Mouse (Mus musculus) midbrain, embryonic 12.5 days (tissue): ENCODE results near the gene Immp1l. TPM values are rescaled to one million over a fixed set of nuclear protein-coding genes. Genes with fewer than 3 reads are reported as not detected.

Source experiments
- ATAC-seq: fragments of 200-750 bp; cut with Nextera tagmentation; 2 replicates; pipeline ENCODE4 v1.8.0; 2017; ENCODE audit warnings: low read depth, moderate TSS enrichment, moderate library complexity; ENCODE audit not compliant: low FRiP score
- H3K27ac ChIP-seq: fragments of 300-500 bp; sonication (generic); replicated peaks from 2 replicates; pipeline ENCODE4 v1.5.1; 2016; ENCODE audit warnings: mild to moderate bottlenecking
- H3K27me3 ChIP-seq: fragments of 300-500 bp; sonication (generic); 2 replicates; pipeline ENCODE4 v1.6.1; 2016; ENCODE audit warnings: mild to moderate bottlenecking
- H3K36me3 ChIP-seq: fragments of 300-500 bp; sonication (generic); 2 replicates; pipeline ENCODE4 v1.6.1; 2016
- H3K4me1 ChIP-seq: fragments of 300-500 bp; sonication (generic); 2 replicates; pipeline ENCODE4 v1.6.1; 2016
- H3K4me2 ChIP-seq: fragments of 300-500 bp; sonication (generic); replicated peaks from 2 replicates; pipeline ENCODE4 v1.6.1; 2016; ENCODE audit warnings: mild to moderate bottlenecking, moderate library complexity
- H3K4me3 ChIP-seq: fragments of 300-500 bp; sonication (generic); 2 replicates; pipeline ENCODE4 v1.5.1; 2016; ENCODE audit warnings: mild to moderate bottlenecking
- H3K9ac ChIP-seq: fragments of 300-500 bp; sonication (generic); replicated peaks from 2 replicates; pipeline ENCODE4 v1.6.1; 2016; ENCODE audit warnings: mild to moderate bottlenecking, moderate library complexity
- H3K9me3 ChIP-seq: fragments of 300-500 bp; sonication (generic); 2 replicates; pipeline ENCODE4 v1.6.1; 2016; ENCODE audit warnings: mild to moderate bottlenecking
- WGBS: fragments of 180-500 bp; shearing (Covaris S2); methylation state at CpG from one replicate; pipeline ENCODE4 v1.1.7; 2016; 5-methylcytosine and 5-hydroxymethylcytosine counted together
- polyA plus RNA-seq: library from polyadenylated mRNA; unstranded; fragments of >200 nt; fragmentation: Nextera tagmentation; extraction: Ambion mirVana; gene quantifications from 2 replicates; pipeline ENCODE4 v1.2.1, GENCODE M21; 2016

Gene Immp1l
- polyA plus RNA-seq, 1 experiment from 2014 or later = 103 TPM

DNA sequence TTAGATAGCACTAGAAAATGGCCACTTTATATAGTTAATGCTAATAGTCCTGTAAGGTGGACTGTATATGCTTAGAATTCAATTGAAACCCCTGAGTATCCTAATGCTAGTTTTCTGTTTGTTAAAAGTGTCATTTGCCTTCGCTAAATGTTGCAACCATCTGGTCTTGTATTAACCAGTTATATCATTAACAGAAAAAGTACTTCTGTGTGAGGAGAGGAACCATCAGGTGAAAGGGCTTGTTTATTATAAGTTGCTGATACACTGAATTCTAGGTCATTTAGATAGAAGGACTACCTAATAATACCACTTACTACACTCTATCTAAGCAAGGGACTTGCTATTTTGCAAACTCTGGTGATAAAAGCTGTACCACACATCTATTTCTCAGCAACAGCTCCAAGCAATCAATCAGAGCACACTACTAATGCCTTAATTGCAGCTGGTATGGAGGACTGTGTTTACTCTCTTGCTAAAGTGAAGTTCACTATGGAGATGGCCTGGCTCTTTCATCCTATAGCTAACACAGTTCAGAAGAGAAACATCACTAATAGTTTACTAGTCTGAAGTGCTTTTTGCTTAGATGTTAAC lies 47.0 kb downstream of the Immp1l start:
- no peak overlapping the region for H3K4me2 ChIP-seq
- no peaks in the 10 kb centered on the region for H3K36me3 ChIP-seq
- WGBS = 98% methylated on average over 1 of the region's 1 CpGs
- no peak overlapping the region for H3K27ac ChIP-seq
- H3K9me3 ChIP-seq = no peaks in the 10 kb centered on the region
- no peaks in the 10 kb centered on the region for H3K27me3 ChIP-seq
- H3K4me1 ChIP-seq = no peaks in the 10 kb centered on the region
- no peak for ATAC-seq
- no peak overlapping the region for H3K4me3 ChIP-seq
- H3K9ac ChIP-seq = no peak overlapping the region

GRCm38 (mm10) chr2:105953862-105954261 lies 49.4 kb downstream of the Immp1l start:
- no peak overlapping the region for H3K4me3 ChIP-seq
- no peak overlapping the region for H3K27ac ChIP-seq
- no peak for ATAC-seq
- no peak overlapping the region for H3K9ac ChIP-seq
- H3K9me3 ChIP-seq = no peaks in the 10 kb centered on the region
- H3K36me3 ChIP-seq = no peaks in the 10 kb centered on the region
- no peak overlapping the region for H3K4me2 ChIP-seq
- no peaks in the 10 kb centered on the region for H3K4me1 ChIP-seq
- no peaks in the 10 kb centered on the region for H3K27me3 ChIP-seq
- WGBS = 89% methylated on average over 4 of the region's 4 CpGs

- H3K36me3 ChIP-seq = 0 out of 2 replicates have a peak, but pooled peaks cover 5% of the 10 kb centered on the region
- H3K27ac ChIP-seq = no peak overlapping the region
- no peak for ATAC-seq
- H3K4me1 ChIP-seq = no peaks in the 10 kb centered on the region
- no peak overlapping the region for H3K4me2 ChIP-seq
- no peak overlapping the region for H3K4me3 ChIP-seq
- H3K27me3 ChIP-seq = no peaks in the 10 kb centered on the region
- no peaks in the 10 kb centered on the region for H3K9me3 ChIP-seq
- 88% methylated on average over 1 of the region's 1 CpGs for WGBS
- H3K9ac ChIP-seq = no peak overlapping the region
Measured at GRCm38 (mm10) chr2:105963447-105963846, 59.0 kb downstream of the Immp1l start.

DNA sequence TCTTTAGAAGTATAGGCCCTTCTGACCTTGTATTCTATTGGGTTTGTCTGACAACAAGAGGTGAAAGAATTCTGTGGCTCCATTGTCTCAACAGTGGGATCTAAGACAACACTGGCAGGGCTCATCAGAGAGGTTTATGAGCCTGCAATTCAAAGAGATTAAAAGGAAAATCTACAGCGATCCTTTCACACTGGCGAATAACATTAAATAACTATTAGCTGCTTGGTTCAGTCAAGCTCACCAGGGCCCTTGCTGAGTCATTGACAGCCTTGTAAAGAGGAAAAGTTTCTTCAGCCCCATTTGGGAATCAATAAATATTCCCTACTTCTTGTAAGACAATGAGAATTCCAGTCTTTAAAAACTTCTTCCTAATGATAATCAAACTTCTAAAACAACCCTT lies 69.5 kb downstream of the Immp1l start:
- Histone ChIP-seq H3K27ac (no peak overlapping the region), H3K27me3 (no peaks in the 10 kb centered on the region), H3K4me3 (no peak overlapping the region), H3K36me3 (0 out of 2 replicates have a peak, but pooled peaks cover 4% of the 10 kb centered on the region), H3K9me3 (no peaks in the 10 kb centered on the region), H3K4me2 (no peak overlapping the region), H3K4me1 (peaks cover 16% of the 10 kb centered on the region), H3K9ac (no peak overlapping the region)
- 0 out of 2 replicates have a peak, but pooled peaks have one; percentile 62 for ATAC-seq
- WGBS = 0% methylated on average over 2 of the region's 2 CpGs

DNA sequence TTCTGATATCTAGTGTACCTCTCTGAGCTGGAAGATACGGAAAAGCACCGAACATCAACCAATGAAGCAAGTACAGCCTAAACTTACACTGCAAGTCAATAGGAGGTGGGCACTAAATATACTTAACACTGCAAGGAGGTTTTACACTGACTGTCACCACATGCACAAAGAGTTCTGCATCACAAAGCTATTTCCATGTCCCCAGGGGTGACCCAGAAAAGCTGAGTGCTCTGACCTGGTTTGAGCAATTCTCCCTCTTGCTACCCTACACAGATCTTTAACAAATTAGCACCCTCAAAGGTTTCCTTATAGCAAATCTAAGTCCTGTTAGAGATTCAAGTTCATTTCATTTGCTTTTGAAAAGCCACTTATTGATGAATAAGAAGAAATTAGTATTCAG lies 73.6 kb downstream of the Immp1l start:
- Histone ChIP-seq H3K27ac (no peak overlapping the region), H3K36me3 (0 out of 2 replicates have a peak, but pooled peaks cover 4% of the 10 kb centered on the region), H3K4me1 (peaks cover 14% of the 10 kb centered on the region), H3K27me3 (no peaks in the 10 kb centered on the region), H3K9me3 (no peaks in the 10 kb centered on the region), H3K4me2 (no peak overlapping the region), H3K4me3 (no peak overlapping the region), H3K9ac (no peak overlapping the region)
- WGBS = 94% methylated on average over 2 of the region's 2 CpGs
- ATAC-seq = no peak

DNA sequence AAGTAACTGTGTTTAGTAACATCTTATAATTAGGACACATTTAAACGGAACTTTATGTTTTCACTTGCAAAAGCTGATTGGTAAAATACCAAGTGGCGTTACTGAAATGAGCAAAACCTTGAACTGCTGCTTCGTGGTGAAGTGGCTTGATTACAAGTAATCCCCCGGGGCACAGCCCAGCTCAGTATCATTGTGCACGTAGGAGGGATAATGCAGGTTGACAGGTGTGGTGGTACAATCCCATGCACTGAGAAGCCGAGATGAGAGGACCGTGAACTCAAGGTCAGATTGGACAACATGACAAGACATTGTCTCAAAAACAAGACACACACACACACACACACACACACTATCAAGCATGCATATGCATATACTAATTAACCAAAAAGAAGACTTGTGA lies 80.8 kb downstream of the Immp1l start:
- no peaks in the 10 kb centered on the region for H3K27me3 ChIP-seq
- H3K36me3 ChIP-seq = 0 out of 2 replicates have a peak, but pooled peaks cover 2% of the 10 kb centered on the region
- H3K4me1 ChIP-seq = peaks cover 8% of the 10 kb centered on the region
- ATAC-seq = no peak
- no peaks in the 10 kb centered on the region for H3K9me3 ChIP-seq
- no peak overlapping the region for H3K4me2 ChIP-seq
- WGBS = 74% methylated on average over 7 of the region's 7 CpGs
- no peak overlapping the region for H3K4me3 ChIP-seq
- H3K27ac ChIP-seq = no peak overlapping the region
- no peak overlapping the region for H3K9ac ChIP-seq

GRCm38 (mm10) chr2:105987131-105987530 lies 82.7 kb downstream of the Immp1l start:
- no peak overlapping the region for H3K9ac ChIP-seq
- H3K9me3 ChIP-seq = no peaks in the 10 kb centered on the region
- 28% methylated on average over 1 of the region's 1 CpGs for WGBS
- H3K4me1 ChIP-seq = peaks cover 8% of the 10 kb centered on the region
- ATAC-seq = no peak
- H3K27ac ChIP-seq = no peak overlapping the region
- no peak overlapping the region for H3K4me3 ChIP-seq
- no peaks in the 10 kb centered on the region for H3K36me3 ChIP-seq
- H3K27me3 ChIP-seq = no peaks in the 10 kb centered on the region
- no peak overlapping the region for H3K4me2 ChIP-seq

GRCm38 (mm10) chr2:105987999-105988398 lies 83.6 kb downstream of the Immp1l start:
- Histone ChIP-seq H3K36me3 (no peaks in the 10 kb centered on the region), H3K4me1 (peaks cover 8% of the 10 kb centered on the region), H3K4me3 (no peak overlapping the region), H3K9me3 (no peaks in the 10 kb centered on the region), H3K27me3 (no peaks in the 10 kb centered on the region), H3K27ac (no peak overlapping the region), H3K4me2 (no peak overlapping the region), H3K9ac (no peak overlapping the region)
- WGBS = 30% methylated on average over 2 of the region's 2 CpGs
- no peak for ATAC-seq

DNA sequence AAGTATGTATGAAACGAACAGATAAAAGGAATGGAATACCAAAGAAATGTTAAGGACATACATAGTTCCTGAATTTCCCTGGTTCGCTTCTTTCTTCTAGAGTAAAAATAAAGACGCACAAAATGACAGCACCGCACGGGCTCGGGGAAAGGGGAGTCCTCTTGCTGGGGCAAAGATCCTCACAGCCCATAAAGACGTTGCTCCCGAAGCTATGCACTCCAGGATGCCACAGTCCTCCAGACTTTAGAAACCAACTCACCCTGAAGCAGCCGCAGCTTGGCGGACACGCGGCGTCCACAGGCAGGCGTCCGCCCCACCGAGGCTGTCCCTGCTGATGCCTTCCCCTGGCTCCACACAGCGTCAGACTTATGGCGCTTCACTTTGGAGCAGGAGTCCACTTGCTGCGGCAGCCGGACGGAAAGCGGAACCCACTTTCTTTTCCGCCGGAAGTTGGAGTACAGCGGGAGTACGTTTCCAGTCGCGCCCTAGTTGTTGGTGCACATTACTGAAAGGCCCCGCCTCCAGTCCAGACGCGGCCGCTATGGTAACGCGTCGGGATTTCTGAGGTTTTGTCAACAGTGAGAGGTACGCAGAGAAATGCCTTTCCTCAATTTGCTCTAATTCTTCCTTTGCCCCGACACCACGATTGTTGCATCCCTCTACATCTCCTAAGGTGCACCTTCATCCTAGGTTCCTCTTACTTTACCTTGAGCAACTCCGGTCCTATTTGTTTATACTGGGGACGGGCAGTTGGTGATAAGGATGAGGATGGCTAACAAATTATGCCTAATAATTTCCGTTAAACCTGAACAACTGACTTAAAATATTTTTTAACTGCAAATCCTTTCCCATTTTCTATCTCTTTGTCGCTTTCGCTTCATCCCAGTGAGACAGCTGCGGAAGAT lies 98.6 kb downstream of the Immp1l start, which contains the start of gene Dnajc24:
Gene Dnajc24, minus strand, starts transcription at position 715 of the 905 bp plus-strand sequence.
- Histone ChIP-seq H3K36me3 (no peaks in the 10 kb centered on the region), H3K9me3 (no peaks in the 10 kb centered on the region), H3K4me2 (peak within 1 kb of the TSS; percentile 60), H3K27me3 (0 out of 2 replicates have a peak, but pooled peaks cover 5% of the 10 kb centered on the region), H3K4me3 (peak within 1 kb of the TSS; percentile 85), H3K27ac (peak within 1 kb of the TSS; percentile 72), H3K9ac (peak within 1 kb of the TSS; percentile 84), H3K4me1 (peaks cover 8% of the 10 kb centered on the region; the same call in 1 of the 2 replicates)
- peak; percentile 98 for ATAC-seq
- 2% methylated on average over 44 of the region's 44 CpGs for WGBS

- H3K4me2 ChIP-seq = no peak overlapping the region
- 86% methylated on average over 2 of the region's 2 CpGs for WGBS
- ATAC-seq = no peak
Measured at GRCm38 (mm10) chr2:106008415-106008814, 104.0 kb downstream of the Immp1l start.

More at GRCm38 (mm10) chr2:106008415-106008814, 104.0 kb downstream of the Immp1l start:
- Histone ChIP-seq H3K9me3 (no peaks in the 10 kb centered on the region), H3K27ac (no peak overlapping the region), H3K4me3 (no peak overlapping the region), H3K36me3 (no peaks in the 10 kb centered on the region), H3K4me1 (no peaks in the 10 kb centered on the region), H3K27me3 (0 out of 2 replicates have a peak, but pooled peaks cover 5% of the 10 kb centered on the region), H3K9ac (no peak overlapping the region)
